Mouse (Mus musculus) neural tube, postnatal 0 days (tissue): ENCODE measurements around the gene Dlk2. TPM values are rescaled to one million over a fixed set of nuclear protein-coding genes. Genes with fewer than 3 reads are reported as not detected.

ENCODE experiments used
- polyA plus RNA-seq: library from polyadenylated mRNA; unstranded; fragments of >200 nt; fragmentation: Nextera tagmentation; extraction: Ambion mirVana; gene quantifications from 2 replicates; pipeline ENCODE4 v1.2.1, GENCODE M21; 2015

Dlk2 gene
- polyA plus RNA-seq = 27.2 and 32.3 TPM in 2 replicates

DNA sequence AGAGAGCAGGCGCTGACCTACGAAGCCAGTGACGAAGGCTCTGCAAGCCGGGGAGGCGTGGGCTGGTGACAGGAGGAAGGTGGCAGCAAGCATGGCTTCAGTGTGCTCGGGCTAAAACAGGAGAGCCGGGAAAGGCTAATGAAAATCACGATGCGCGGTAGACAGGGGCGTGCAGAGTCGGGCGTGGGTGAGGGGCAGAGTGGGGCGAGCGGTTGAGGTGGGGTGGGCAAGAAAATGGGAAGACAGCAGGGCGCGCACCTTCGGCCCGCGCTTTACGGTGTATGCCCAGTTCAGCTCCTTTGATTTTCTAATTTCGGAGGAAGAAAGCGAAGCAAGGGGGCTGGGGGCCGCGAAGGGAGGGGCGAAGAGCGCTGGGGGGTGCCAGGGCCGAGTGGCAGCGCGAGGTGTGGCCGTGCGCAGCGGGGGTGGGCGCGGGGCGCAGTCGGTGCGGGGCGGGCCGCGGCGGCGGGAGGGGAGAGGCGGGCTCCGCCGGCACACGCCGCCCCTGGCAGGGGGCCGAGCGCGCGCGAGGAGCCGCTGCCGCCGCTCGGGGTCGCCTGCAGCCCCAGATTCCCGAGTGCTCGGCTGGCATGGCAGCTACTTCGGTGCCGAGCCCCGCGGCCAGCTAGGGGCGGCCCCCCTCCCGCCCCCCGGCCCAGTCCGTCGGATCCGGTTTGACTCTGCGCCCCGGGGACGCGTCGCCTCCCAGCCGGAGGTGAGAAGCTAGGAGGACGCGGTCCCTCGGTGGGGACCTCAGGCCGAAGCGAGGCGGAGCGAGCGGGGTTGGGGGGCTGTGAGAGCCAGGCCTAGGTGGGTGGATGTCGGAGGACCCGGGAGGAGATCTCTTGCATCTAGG, at the start of gene Dlk2:
TSS of gene Dlk2 (plus strand) at position 58 of the 856 bp plus-strand sequence.

GRCm38 (mm10) chr17:46247512-46248188, 49.6 kb upstream of the Dlk2 start, which contains the start of the genes Polr1c and Yipf3:
Polr1c (minus strand) TSS chr17:46248054.
Yipf3 (plus strand) TSS chr17:46248080.

DNA sequence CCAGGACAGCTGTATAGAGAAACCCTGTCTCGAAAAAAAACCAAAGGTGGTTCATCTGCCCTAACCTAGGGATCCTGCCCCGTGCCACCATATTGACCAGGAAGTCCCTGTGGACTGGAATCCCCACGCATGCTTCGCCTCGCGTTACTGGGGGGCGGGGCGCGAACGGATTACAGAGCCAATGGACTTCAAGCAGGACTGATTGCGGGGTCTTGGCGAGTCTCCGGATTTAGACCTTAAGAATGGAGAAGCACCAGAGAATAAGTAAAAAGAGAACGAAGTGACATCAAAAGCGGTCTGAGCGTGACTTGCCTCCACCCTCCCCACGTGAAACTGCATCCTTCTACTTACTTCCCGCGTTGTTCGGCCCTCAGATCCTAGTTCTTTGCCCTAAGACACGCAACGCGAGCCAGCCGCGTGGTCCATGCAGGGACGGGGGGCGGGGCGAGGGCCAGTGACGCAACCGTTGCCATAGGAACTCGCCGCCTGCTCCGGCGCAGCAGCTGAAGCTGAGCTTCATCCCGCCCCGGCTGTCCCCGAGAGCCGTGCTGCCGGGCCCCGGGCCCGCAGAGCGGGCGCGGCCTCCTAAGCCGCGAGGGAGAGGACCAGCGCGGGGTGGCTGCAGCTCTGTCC, 43.7 kb upstream of the Dlk2 start, which contains the start of gene Lrrc73:
TSS of gene Lrrc73 (plus strand) at position 80 of the 633 bp plus-strand sequence.

DNA sequence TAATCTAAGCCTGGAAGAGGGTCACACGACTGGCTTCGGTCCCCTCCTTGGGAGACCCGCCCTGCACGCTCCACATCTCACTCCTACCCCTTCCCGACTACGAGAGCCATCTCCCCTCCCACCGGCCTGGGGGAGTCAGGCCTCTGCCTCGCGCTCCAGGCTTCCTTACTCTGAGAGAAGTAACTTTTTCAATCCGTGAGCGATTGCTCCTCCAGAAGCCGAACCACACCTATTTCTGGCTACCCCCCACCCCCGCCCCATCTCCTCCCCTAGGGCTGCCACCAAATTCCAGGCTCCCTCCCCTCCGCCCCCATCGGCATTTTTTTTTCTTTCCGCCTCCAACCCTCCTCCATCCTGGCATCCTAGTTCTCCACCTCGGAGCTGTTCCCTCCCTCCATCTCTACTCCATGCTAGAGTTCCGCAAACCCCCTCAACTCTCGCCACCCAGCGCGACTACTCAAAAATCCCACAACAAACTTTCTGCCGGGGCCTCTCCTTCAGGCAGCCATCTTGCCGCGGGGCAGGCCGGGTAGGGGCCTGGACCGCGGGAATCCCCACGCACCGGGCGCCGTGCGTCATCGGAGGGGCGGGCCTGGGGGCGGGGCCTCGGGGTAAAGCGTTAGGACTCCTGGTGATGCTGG, 14.6 kb upstream of the Dlk2 start, which contains the start of gene Tjap1:
TSS of gene Tjap1 (minus strand) at position 544 of the 641 bp plus-strand sequence.

GRCm38 (mm10) chr17:46327906-46328534, 30.8 kb downstream of the Dlk2 start, which contains the start of gene Abcc10:
Abcc10 (minus strand) TSS chr17:46328352.

Other genes with a start within 250 kb of the Dlk2 start
- 154 and 170 TPM in 2 replicates for gene Mrps18a, start 186.4 kb upstream of the Dlk2 start, polyA plus RNA-seq
- gene Rsph9, start 153.2 kb upstream of the Dlk2 start, polyA plus RNA-seq = 68.4 and 71.7 TPM in 2 replicates
- gene Mad2l1bp, start 143.9 kb upstream of the Dlk2 start, polyA plus RNA-seq = 19.2 and 19.4 TPM in 2 replicates
- gene Gtpbp2, start 136.4 kb upstream of the Dlk2 start, polyA plus RNA-seq = 24.7 and 30.6 TPM in 2 replicates
- gene Polh, start 94.8 kb upstream of the Dlk2 start, polyA plus RNA-seq = 5.2 and 5.6 TPM in 2 replicates
- 20.0 and 21.7 TPM in 2 replicates for gene Xpo5, start 94.6 kb upstream of the Dlk2 start, polyA plus RNA-seq
- 62.8 and 66.8 TPM in 2 replicates for gene Polr1c, start 49.4 kb upstream of the Dlk2 start, polyA plus RNA-seq
- 84.4 and 99.9 TPM in 2 replicates for gene Yipf3, start 49.3 kb upstream of the Dlk2 start, polyA plus RNA-seq
- 24.2 and 26.1 TPM in 2 replicates for gene Lrrc73, start 43.9 kb upstream of the Dlk2 start, polyA plus RNA-seq
- 17.5 and 21.4 TPM in 2 replicates for gene Tjap1, start 14.4 kb upstream of the Dlk2 start, polyA plus RNA-seq
- 6.6 and 8.2 TPM in 2 replicates for gene Abcc10, start 30.9 kb downstream of the Dlk2 start, polyA plus RNA-seq
- gene Zfp318, start 86.3 kb downstream of the Dlk2 start, polyA plus RNA-seq = 24.5 and 28.1 TPM in 2 replicates
- gene Crip3, start 131.5 kb downstream of the Dlk2 start, polyA plus RNA-seq = 0.50 and 1.1 TPM in 2 replicates
- gene Slc22a7, start 141.0 kb downstream of the Dlk2 start, polyA plus RNA-seq = 0.32 TPM in 1 of 2 replicates, not detected in the other
- gene Ttbk1, start 190.3 kb downstream of the Dlk2 start, polyA plus RNA-seq = 7.8 and 8.7 TPM in 2 replicates
- 12.4 and 15.1 TPM in 2 replicates for gene Dnph1, start 199.3 kb downstream of the Dlk2 start, polyA plus RNA-seq
- gene Cul9, start 249.0 kb downstream of the Dlk2 start, polyA plus RNA-seq = 14.0 and 18.6 TPM in 2 replicates